Mouse (Mus musculus) embryonic stem cell, embryonic (primary cell): ENCODE measurements around the gene Rabgef1.

ENCODE experiments used
- CTCF ChIA-PET, 4 experiments: fragments of 300-600 bp in 2 of 4; fragments of 350-600 bp in 2 of 4; sonication (Branson Sonifier 250); formaldehyde crosslinking; loops; one replicate each; lab custom pipeline; 2022; ENCODE audit warnings: inconsistent platforms in 2 of 4; lab: Charles Lee
- POLR2A ChIA-PET, 4 experiments: fragments of 300-600 bp in 2 of 4; fragments of 350-600 bp in 2 of 4; sonication (Branson Sonifier 250); formaldehyde crosslinking; loops; one replicate each; lab custom pipeline; 2022; ENCODE audit warnings: antibody characterized with exemption in 4 of 4, inconsistent platforms in 1 of 4; lab: Charles Lee

Gene Rabgef1

DNA sequence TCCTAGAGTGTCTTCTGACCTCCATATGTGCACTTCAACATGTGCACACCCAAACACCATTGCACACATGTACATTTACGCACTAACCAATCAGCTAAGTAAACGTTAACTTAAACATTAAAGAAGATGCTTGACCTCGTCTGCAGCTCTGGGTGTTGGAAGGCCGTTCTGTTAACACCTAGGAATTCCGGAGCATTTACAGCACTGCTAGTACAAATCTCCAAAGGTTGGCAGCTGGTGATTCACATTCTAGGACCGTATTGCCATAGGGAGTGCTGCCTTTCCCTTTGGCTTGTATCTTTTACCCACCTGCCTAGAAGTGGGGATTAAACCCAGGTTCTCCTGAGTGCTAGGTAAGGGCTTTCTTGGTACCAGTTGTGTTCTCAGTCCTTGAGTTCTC lies 20.3 kb downstream of the Rabgef1 start:
- ChIA-PET CTCF (interaction anchor here in 1 of 4 experiments (1.0 to 1.1 kb wide), 2 partner anchors 12 to 19 kb away, joined by 3 to 4 read pairs; no protein-coding TSS in a partner anchor), POLR2A (interaction anchor here in 3 of 4 experiments (0.6 to 40.2 kb wide), 13 partner anchors 9 to 65 kb away, joined by 3 to 781 read pairs (median 5); partner anchors contain the start of genes Sbds (in 2 of the 3), Tyw1 (in 2 of the 3), Rabgef1 (in 1 of the 3) and Tmem248 (in 1 of the 3))

DNA sequence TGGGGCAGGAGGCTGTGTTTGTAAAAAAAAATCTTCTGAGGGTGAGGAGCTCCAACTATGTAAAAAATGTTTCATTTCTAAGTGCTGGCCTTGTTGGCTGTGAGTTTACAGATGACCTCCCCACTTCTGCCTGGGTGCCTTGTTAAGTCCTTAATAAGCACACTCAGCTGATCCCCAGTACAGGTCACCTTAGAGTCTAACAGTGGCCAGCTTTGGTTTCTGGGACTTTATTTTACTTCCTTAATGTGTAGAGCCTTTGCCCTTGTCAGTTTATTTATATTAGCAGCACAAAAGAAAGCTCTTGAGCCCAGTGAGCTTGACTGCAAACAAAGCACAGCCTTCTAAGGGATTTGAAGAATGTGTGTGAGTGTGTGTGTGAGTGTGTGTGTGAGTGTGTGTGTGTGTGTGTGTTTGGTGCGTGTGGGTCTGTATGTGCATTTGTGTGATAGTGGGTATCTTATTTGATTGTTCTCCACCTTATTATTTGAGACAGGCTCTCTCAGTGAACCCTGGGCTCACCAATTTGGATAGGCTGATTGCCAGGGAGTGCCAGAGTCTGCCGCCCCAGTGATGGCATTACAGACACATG lies 20.9 kb downstream of the Rabgef1 start:
- POLR2A ChIA-PET: interaction anchor here in 3 of 4 experiments (0.6 to 40.2 kb wide), 13 partner anchors 10 to 64 kb away, joined by 3 to 781 read pairs (median 5); partner anchors contain the start of genes Sbds (in 2 of the 3), Tyw1 (in 2 of the 3), Rabgef1 (in 1 of the 3) and Tmem248 (in 1 of the 3)

DNA sequence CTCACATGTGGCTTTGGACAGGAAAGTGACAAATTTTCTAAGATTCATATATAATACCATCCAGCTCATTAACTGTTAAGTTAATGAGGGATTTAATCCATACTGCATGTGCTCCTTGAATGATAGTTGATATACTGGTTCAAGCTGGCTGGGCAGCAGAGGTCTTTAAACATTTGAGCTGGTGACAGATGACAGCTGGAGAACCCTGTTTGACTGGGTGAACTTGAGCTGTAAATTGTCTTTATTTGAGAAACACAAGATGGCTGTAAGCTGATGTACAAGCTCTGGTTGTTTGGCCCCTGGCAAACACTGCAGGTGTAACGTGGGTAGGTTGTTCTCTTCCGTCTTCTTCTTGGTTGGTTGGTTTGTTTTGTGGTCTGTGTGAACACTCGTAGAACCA lies 22.2 kb downstream of the Rabgef1 start:
- CTCF ChIA-PET: interaction anchor here in 1 of 4 experiments (0.5 to 0.6 kb wide), 2 partner anchors 124 to 597 kb away, joined by 3 to 5 read pairs; no protein-coding TSS in a partner anchor
- POLR2A ChIA-PET: interaction anchor here in 2 of 4 experiments (0.9 to 40.2 kb wide), 6 partner anchors 9 to 63 kb away, joined by 3 to 781 read pairs (median 4); partner anchors contain the start of genes Rabgef1 (in 1 of the 2) and Tmem248 (in 1 of the 2)

More for the DNA sequence above, 20.9 kb downstream of the Rabgef1 start:
- CTCF ChIA-PET: interaction anchor here in 1 of 4 experiments (1.0 to 1.1 kb wide), 2 partner anchors 13 to 19 kb away, joined by 3 to 4 read pairs; no protein-coding TSS in a partner anchor

DNA sequence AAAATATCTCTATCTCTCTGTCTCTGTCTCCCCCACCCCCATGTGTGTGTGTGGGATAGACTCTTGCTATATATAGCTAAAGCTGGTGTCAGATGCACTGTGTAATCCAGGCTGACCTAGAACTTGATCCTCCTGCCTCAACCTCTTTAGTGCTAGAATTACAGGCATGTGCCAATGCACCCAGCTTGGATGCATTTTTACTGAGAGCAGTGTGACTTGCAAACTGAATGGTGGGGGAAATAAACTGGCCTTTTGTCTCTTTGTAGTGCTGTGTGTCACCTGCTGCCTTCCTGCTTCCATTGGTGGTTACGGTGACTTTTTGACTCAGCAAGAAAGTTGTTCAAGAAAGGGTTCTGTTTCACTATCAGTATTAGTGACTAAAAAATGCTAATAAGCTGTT lies 24.7 kb downstream of the Rabgef1 start:
- CTCF ChIA-PET: no interaction called here
- POLR2A ChIA-PET: interaction anchor here in 3 of 4 experiments (0.5 to 40.2 kb wide), 9 partner anchors 2 to 898 kb away, joined by 3 to 781 read pairs (median 5); partner anchors contain the start of genes Tmem248 (in 1 of the 3) and Tyw1 (in 1 of the 3)

DNA sequence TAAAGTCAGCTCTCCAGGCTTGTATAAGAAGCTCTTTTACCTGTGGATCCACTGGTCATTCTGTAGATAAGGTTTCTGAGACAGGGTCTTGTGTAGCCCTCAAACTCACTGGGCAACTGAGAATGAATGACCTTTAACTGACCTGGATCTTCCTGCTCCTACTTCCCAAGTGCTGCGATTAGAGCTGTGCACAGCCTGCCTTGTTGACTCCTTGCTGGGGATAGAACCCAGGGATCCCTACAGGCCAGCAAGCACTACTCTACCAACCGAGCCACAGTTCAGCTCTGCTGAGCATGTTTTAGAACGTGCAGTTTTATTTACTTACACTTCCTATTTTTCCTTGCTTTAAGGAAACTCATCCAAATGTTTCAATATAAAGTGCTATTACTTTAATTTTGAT lies 25.9 kb downstream of the Rabgef1 start:
- ChIA-PET POLR2A (interaction anchor here in 3 of 4 experiments (0.5 to 40.2 kb wide), 18 partner anchors 3 to 118 kb away, joined by 3 to 781 read pairs (median 7); partner anchors contain the start of genes Sbds (in 2 of the 3), Tyw1 (in 2 of the 3), Rabgef1 (in 1 of the 3) and Tmem248 (in 1 of the 3)), CTCF (interaction anchor here in 1 of 4 experiments (1.0 to 1.6 kb wide), 2 partner anchors 59 to 1044 kb away, joined by 3 read pairs; no protein-coding TSS in a partner anchor)

DNA sequence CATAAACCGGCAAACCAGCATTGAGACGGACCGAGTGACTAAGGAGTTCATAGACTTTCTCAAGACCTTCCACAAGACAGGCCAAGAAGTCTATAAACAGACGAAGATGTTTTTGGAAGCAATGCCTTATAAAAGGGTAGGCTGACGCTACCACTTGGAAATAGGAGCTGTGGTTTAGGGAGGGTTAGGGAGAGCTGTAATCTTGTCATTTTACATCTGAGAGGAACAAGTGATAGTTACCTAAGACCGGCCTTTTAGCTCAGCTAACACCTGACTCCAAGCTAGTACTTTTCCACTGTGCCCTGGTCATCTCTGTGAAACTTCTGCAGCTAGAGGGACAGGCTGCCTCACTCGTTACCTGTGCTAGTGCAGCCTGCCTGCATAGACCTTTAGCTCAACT lies 26.4 kb downstream of the Rabgef1 start:
- POLR2A ChIA-PET: interaction anchor here in 3 of 4 experiments (0.8 to 40.2 kb wide), 23 partner anchors 3 to 311 kb away, joined by 3 to 781 read pairs (median 6); partner anchors contain the start of genes Sbds (in 2 of the 3), Tyw1 (in 2 of the 3), Chchd2 (in 1 of the 3) and Tmem248 (in 1 of the 3)
- CTCF ChIA-PET: interaction anchor here in 2 of 4 experiments (0.7 to 1.6 kb wide), 6 partner anchors 11 to 1044 kb away, joined by 3 to 6 read pairs (median 3); no protein-coding TSS in a partner anchor

DNA sequence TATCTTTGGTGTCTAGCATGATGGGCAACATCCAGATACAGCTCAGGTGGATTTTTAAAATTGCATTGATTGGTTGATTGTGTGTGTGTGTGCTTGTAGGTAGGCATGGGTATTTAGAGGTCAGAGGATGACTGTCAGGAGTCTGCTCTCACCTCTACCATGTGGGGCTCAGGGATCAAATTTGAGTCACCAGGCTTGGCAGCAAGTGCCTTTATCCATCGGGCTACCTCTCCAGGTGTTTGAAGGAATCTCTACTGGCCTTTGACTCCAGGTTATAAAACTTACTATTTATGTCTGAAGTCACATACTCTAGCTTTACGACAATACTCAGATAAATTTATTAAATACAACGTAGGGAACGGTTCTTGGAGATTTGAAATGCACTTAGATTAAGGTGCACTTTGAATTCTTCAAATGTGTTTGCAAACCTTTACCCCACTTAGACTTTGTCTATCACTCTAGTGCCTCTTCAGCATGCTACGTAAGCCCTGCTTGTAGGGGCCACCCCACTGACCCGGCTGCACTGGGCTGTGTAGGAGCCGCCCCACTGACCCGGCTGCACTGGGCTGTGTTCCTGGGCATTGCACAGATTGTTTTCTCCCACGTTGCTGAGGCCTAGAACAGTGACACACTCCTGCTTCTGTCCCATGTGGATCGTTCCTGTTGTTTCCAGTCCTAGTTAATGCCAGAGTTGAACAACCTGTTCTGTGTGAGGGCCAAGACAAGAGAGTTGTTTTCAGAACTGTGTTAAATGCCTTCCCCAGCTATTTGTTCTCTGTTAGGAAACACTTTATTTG lies 28.8 kb downstream of the Rabgef1 start:
- ChIA-PET CTCF (interaction anchor here in 3 of 4 experiments (0.5 to 0.7 kb wide), 3 partner anchors 34 to 193 kb away, joined by 3 to 4 read pairs (median 3); no protein-coding TSS in a partner anchor), POLR2A (interaction anchor here in 2 of 4 experiments (2.6 to 40.2 kb wide), 5 partner anchors 6 to 55 kb away, joined by 7 to 781 read pairs (median 29); partner anchors contain the start of genes Sbds (in 2 of the 2), Tyw1 (in 2 of the 2) and Tmem248 (in 1 of the 2))

DNA sequence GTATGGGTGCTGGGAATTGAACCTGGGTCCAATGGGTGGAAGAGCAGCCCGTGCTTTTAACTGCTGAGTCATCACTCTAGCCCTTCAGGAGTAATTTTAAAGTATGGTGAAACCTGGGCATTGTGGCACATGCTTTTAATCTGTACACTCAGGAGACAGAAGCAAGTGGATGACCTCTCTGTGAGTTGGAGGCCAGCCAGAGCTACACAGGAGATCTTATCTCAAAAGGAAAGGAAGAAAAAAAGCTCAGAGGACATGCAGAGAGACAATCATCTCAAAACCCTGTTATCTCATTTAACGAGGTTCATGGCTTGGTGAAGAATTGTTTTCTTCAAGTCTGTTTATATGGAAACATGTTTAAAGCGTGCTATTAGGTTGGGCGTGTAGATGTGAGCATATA lies 32.4 kb downstream of the Rabgef1 start:
- ChIA-PET POLR2A (interaction anchor here in 3 of 4 experiments (0.6 to 40.2 kb wide), 5 partner anchors 9 to 113 kb away, joined by 3 to 781 read pairs (median 3); partner anchors contain the start of gene Tmem248 (in 1 of the 3)), CTCF (no interaction called here)

DNA sequence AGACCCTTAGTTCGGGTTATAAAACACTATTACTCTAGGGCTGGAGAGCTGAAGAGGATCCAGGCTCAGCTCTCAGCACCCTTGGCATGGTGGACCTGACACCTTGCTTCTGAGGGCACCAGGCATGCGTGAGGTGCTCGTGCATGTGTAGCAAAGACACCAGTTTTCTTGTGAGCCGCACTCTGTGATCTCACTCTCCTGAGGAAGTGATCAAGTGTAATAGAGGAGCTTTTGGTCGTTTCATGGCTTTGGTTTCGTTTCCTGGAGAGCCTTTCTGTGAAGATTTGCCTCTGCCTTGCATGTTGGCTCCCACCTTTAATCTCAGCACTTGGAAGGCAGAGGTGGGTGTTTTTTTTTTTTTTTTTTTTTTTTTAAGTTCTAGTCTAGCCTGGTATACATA lies 33.0 kb downstream of the Rabgef1 start:
- ChIA-PET CTCF (no interaction called here), POLR2A (interaction anchor here in 2 of 4 experiments (0.6 to 40.2 kb wide), 4 partner anchors 8 to 112 kb away, joined by 3 to 781 read pairs (median 392); partner anchors contain the start of gene Tmem248 (in 1 of the 2))

DNA sequence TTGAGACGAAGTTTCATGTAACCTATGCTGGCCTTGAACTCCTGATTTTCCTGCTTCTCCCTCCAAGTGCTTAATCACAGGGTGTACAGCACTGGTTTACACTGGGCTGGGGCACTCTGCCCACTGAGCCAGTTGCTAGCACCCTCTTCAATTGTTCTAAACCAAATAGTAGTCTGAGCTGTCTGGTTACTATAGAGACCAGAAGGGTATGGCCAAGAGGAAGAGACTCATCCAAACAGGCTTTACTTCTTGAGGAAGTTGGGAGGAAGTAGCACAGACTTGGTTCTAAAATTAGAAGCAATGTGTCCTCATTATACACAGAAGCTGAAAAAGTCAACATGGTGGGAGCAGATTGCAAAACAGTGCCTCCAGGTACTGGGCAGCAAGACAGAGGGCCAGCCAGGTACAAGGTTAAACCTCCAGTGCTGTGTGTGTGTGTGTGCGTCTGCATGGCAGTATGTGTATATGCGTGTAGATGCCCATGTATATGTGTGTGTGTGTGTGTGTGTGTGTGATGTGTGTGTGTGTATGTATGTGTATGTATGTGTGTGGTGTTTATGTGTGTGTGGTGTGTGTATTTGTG lies 33.9 kb downstream of the Rabgef1 start:
- POLR2A ChIA-PET: interaction anchor here in 1 of 4 experiments (37.1 to 40.2 kb wide), 2 partner anchors 7 to 11 kb away, joined by 781 read pairs; partner anchors contain the start of gene Tmem248
- CTCF ChIA-PET: no interaction called here

DNA sequence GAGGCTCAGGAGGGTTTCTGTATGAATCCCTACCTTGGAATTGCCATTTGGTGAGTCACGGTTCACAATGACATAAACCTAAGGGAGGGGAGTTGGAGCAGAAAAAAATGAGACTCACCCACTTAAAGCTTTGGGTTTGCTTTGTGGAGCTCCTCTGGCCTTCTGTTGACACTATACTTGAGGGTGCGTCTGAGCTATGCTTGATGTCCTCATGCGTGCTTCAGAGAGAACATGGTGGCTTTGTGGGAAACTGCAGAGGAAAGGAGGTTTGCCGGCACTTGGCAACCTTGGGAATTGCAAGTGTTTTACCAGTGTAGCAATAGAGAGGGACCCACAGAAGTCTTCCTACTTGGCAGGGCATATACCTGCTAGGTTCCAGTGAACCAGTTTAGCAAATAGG lies 35.7 kb downstream of the Rabgef1 start:
- POLR2A ChIA-PET: interaction anchor here in 2 of 4 experiments (0.9 to 40.2 kb wide), 8 partner anchors 6 to 50 kb away, joined by 3 to 781 read pairs (median 5); partner anchors contain the start of gene Tmem248 (in 1 of the 2)
- CTCF ChIA-PET: interaction anchor here in 2 of 4 experiments (0.6 to 1.2 kb wide), 2 partner anchors 10 to 60 kb away, joined by 4 to 7 read pairs; partner anchors contain the start of gene Tmem248 (in 1 of the 2)

DNA sequence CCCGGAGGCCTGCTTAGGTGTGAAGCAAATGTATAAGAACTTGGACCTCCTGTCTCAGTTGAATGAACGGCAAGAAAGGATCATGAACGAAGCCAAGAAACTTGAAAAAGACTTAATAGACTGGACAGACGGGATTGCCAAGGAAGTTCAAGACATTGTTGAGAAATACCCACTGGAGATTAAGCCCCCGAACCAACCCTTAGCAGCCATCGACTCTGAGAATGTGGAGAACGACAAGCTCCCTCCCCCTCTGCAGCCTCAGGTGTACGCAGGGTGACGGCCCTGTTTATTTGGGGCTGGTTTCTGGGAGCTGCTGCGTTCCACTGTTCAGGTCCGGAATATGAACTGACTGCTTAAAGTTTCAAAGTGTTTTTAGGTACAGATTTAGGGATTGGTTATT lies 41.4 kb downstream of the Rabgef1 start:
- ChIA-PET CTCF (interaction anchor here in 1 of 4 experiments (0.6 kb wide), 1 partner anchor 54 kb away, joined by 4 read pairs; no protein-coding TSS in a partner anchor), POLR2A (interaction anchor here in 3 of 4 experiments (0.6 to 40.2 kb wide), 11 partner anchors 0 to 326 kb away, joined by 3 to 781 read pairs (median 3); partner anchors contain the start of genes Chchd2 (in 1 of the 3), Sbds (in 1 of the 3), Tmem248 (in 1 of the 3) and Tyw1 (in 1 of the 3))

DNA sequence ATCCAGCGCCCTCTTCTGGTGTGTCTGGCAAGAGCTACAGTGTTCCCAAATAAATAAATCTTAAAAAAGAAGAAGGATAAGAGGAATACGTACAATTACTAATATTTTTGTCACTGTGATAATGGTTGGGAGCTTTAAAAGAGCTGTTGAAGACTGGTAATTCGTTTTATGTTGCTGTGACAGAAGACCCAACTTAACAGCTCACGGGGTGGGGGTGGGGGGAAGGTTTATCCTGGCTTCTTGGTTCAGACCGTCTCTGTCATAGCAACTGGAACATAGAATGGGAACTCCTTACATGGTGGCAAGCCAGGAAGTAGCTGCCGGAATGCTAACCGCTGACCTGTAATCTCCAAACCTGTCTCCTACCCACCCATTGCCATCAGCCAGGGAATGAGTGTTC lies 45.2 kb downstream of the Rabgef1 start, which contains the start of gene Tmem248:
Gene Tmem248 (plus strand): TSS at position 301 of the 400 bp plus-strand sequence.
- CTCF ChIA-PET: interaction anchor here (0.6 to 1.6 kb wide), 6 partner anchors 10 to 262 kb away, joined by 3 to 7 read pairs (median 5); partner anchors contain the start of gene Rabgef1 (in 1 of the 4)
- POLR2A ChIA-PET: interaction anchor here in 3 of 4 experiments (0.6 to 37.1 kb wide), 11 partner anchors 10 to 330 kb away, joined by 3 to 781 read pairs (median 8); partner anchors contain the start of genes Tyw1 (in 3 of the 3), Sbds (in 2 of the 3) and Chchd2 (in 1 of the 3)

DNA sequence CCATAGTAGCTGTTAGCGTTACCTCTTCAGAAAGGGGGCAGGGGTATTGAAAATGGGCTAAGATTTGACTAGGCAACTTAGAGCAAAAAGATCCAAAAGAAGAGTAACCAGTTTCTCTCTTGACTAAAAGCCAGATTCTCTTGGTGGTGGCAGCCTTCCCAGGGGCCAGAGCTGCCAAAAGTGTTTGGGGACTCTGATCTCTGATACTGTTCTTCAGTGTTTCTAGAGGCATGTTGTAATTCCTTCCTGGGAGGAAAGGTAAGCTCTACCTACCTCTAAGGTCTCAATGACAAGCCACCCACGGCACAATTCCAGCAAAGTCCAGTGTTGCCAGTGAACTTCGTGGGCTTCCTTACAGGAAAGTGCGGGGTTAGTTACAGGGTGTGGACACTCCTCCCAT lies 45.8 kb downstream of the Rabgef1 start:
- ChIA-PET POLR2A (interaction anchor here in 3 of 4 experiments (0.9 to 37.1 kb wide), 15 partner anchors 8 to 353 kb away, joined by 3 to 781 read pairs (median 5); partner anchors contain the start of genes Chchd2 (in 2 of the 3), Sbds (in 2 of the 3) and Tyw1 (in 2 of the 3)), CTCF (interaction anchor here in 2 of 4 experiments (0.8 to 1.1 kb wide), 2 partner anchors 10 to 49 kb away, joined by 4 to 7 read pairs; no protein-coding TSS in a partner anchor)

DNA sequence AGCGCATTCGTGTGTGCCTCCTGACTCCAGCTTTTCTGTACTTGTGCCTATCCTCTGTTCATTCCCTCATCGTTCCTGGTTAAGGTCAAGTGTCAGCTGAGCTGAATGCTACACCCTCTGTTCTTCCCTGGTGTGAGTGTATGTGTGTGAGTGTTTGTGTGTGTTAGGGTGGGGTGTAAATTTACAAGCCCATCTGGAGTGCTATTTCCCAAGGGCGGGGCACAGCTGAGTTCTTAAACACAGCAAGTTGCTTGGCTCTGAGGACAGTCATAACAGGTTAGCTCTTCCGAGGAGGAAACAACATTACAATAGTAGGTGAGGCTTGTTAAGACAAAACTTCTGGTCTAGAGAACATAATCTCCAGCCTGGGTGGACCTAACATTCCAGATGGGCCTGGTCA lies 46.7 kb downstream of the Rabgef1 start:
- ChIA-PET POLR2A (interaction anchor here in 3 of 4 experiments (0.7 to 37.1 kb wide), 23 partner anchors 7 to 354 kb away, joined by 3 to 781 read pairs (median 4); partner anchors contain the start of genes Sbds (in 3 of the 3), Tyw1 (in 3 of the 3) and Chchd2 (in 2 of the 3)), CTCF (interaction anchor here (0.5 to 1.1 kb wide), 4 partner anchors 48 to 283 kb away, joined by 3 to 8 read pairs (median 4); no protein-coding TSS in a partner anchor)
